Mouse (Mus musculus) midbrain, embryonic 14.5 days (tissue): ENCODE data around the gene Cabp7. TPM values are rescaled to one million over a fixed set of nuclear protein-coding genes. Genes with fewer than 3 reads are reported as not detected.

ENCODE experiments used
- ATAC-seq: fragments of 200-750 bp; cut with Nextera tagmentation; 2 replicates; pipeline ENCODE4 v1.8.0; 2017; ENCODE audit warnings: moderate number of reproducible peaks, moderate library complexity; ENCODE audit not compliant: low FRiP score, low TSS enrichment
- DNase-seq: peaks from one replicate; pipeline ENCODE4 v3.0.0-alpha.2; 2015
- H3K27ac ChIP-seq: fragments of 300-500 bp; sonication (generic); replicated peaks from 2 replicates; pipeline ENCODE4 v1.5.1; 2014; ENCODE audit warnings: mild to moderate bottlenecking, low read depth, low read length, moderate library complexity
- H3K27me3 ChIP-seq: fragments of 300-500 bp; sonication (generic); 2 replicates; pipeline ENCODE4 v1.6.1; 2014; ENCODE audit warnings: low read length, control low read depth, mixed read lengths; ENCODE audit not compliant: control insufficient read depth, insufficient read depth
- H3K36me3 ChIP-seq: fragments of 300-500 bp; sonication (generic); 2 replicates; pipeline ENCODE4 v1.6.1; 2014; ENCODE audit warnings: low read length, control low read depth; ENCODE audit not compliant: control insufficient read depth, insufficient read depth
- H3K4me1 ChIP-seq: fragments of 300-500 bp; sonication (generic); 2 replicates; pipeline ENCODE4 v1.6.1; 2014; ENCODE audit warnings: mild to moderate bottlenecking, antibody characterized with exemption, low read length, control low read depth; ENCODE audit not compliant: control insufficient read depth, insufficient read depth
- H3K4me2 ChIP-seq: fragments of 300-500 bp; sonication (generic); 2 replicates; pipeline ENCODE4 v1.6.1; 2014; ENCODE audit warnings: mild to moderate bottlenecking, low read length, moderate library complexity
- H3K4me3 ChIP-seq: fragments of 300-500 bp; sonication (generic); replicated peaks from 2 replicates; pipeline ENCODE4 v1.5.1; 2014; ENCODE audit warnings: low read depth, low read length
- H3K9ac ChIP-seq: fragments of 300-500 bp; sonication (generic); replicated peaks from 2 replicates; pipeline ENCODE4 v1.6.1; 2014; ENCODE audit warnings: mild to moderate bottlenecking, low read length, moderate library complexity
- H3K9me3 ChIP-seq: fragments of 300-500 bp; sonication (generic); 2 replicates; pipeline ENCODE4 v1.6.1; 2016; ENCODE audit warnings: low read length, control low read depth, mixed read lengths; ENCODE audit not compliant: control insufficient read depth
- WGBS: fragments of 180-500 bp; shearing (Covaris S2); extraction: QIAGEN DNeasy Blood & Tissue Kit; methylation state at CpG from one replicate; pipeline ENCODE4 v1.1.7; 2014; 5-methylcytosine and 5-hydroxymethylcytosine counted together
- polyA plus RNA-seq: library from polyadenylated mRNA; unstranded; fragments of >200 nt; fragmentation: Nextera tagmentation; extraction: Ambion mirVana; gene quantifications from 2 replicates; pipeline ENCODE4 v1.2.1, GENCODE M21; 2014

Gene Cabp7
- polyA plus RNA-seq: 1.3 and 2.7 TPM in 2 replicates

GRCm38 (mm10) chr11:4746733-4747132 lies at the start of gene Cabp7:
Gene Cabp7 (minus strand): TSS chr11:4746778.
- Histone ChIP-seq H3K27me3 (peaks cover 59% of the 10 kb centered on the region), H3K9ac (peak within 1 kb of the TSS; percentile 63), H3K4me2 (peak within 1 kb of the TSS; percentile 99), H3K4me3 (peak within 1 kb of the TSS; percentile 56), H3K36me3 (no peaks in the 10 kb centered on the region), H3K9me3 (no peaks in the 10 kb centered on the region), H3K27ac (no peak within 1 kb of the TSS), H3K4me1 (peaks cover 9% of the 10 kb centered on the region)
- peak; percentile 57 for DNase-seq
- WGBS: under 1% methylated on average over 63 of the region's 73 CpGs
- 0 out of 2 replicates have a peak, but pooled peaks have one; percentile 19 for ATAC-seq

GRCm38 (mm10) chr11:4793006-4793405 lies 46.4 kb upstream of the Cabp7 start:
- ATAC-seq (no peak), DNase-seq (no peak)
- no peak overlapping the region for H3K27ac ChIP-seq
- H3K4me1 ChIP-seq: 0 out of 2 replicates have a peak, but pooled peaks cover 4% of the 10 kb centered on the region
- WGBS: 29% methylated on average over 3 of the region's 3 CpGs
- H3K4me3 ChIP-seq: no peak overlapping the region
- no peak overlapping the region for H3K4me2 ChIP-seq
- no peaks in the 10 kb centered on the region for H3K9me3 ChIP-seq
- H3K9ac ChIP-seq: no peak overlapping the region
- peaks cover 44% of the 10 kb centered on the region for H3K36me3 ChIP-seq
- no peaks in the 10 kb centered on the region for H3K27me3 ChIP-seq

GRCm38 (mm10) chr11:4791549-4791948 lies 45.0 kb upstream of the Cabp7 start:
- H3K9me3 ChIP-seq: no peaks in the 10 kb centered on the region
- no peak overlapping the region for H3K27ac ChIP-seq
- H3K4me2 ChIP-seq: no peak overlapping the region
- H3K4me1 ChIP-seq: 0 out of 2 replicates have a peak, but pooled peaks cover 4% of the 10 kb centered on the region
- no peak overlapping the region for H3K4me3 ChIP-seq
- no peaks in the 10 kb centered on the region for H3K27me3 ChIP-seq
- DNase-seq: peak; percentile 56
- peaks cover 53% of the 10 kb centered on the region for H3K36me3 ChIP-seq
- H3K9ac ChIP-seq: no peak overlapping the region
- ATAC-seq: no peak
- 34% methylated on average over 6 of the region's 6 CpGs for WGBS

GRCm38 (mm10) chr11:4789691-4790090 lies 43.1 kb upstream of the Cabp7 start:
- no peak for DNase-seq
- WGBS: 89% methylated on average over 5 of the region's 5 CpGs
- peaks cover 72% of the 10 kb centered on the region for H3K36me3 ChIP-seq
- no peak overlapping the region for H3K4me2 ChIP-seq
- no peak for ATAC-seq
- no peaks in the 10 kb centered on the region for H3K9me3 ChIP-seq
- H3K27ac ChIP-seq: no peak overlapping the region
- no peaks in the 10 kb centered on the region for H3K27me3 ChIP-seq
- no peak overlapping the region for H3K9ac ChIP-seq
- no peak overlapping the region for H3K4me3 ChIP-seq
- H3K4me1 ChIP-seq: 0 out of 2 replicates have a peak, but pooled peaks cover 4% of the 10 kb centered on the region

- H3K4me1 ChIP-seq: no peaks in the 10 kb centered on the region
- no peaks in the 10 kb centered on the region for H3K27me3 ChIP-seq
- H3K36me3 ChIP-seq: peaks cover 85% of the 10 kb centered on the region
- no peak overlapping the region for H3K4me2 ChIP-seq
- H3K4me3 ChIP-seq: no peak overlapping the region
- ATAC-seq: no peak
- H3K27ac ChIP-seq: no peak overlapping the region
- DNase-seq: no peak
- 84% methylated on average over 5 of the region's 5 CpGs for WGBS
- H3K9me3 ChIP-seq: no peaks in the 10 kb centered on the region
- H3K9ac ChIP-seq: no peak overlapping the region
These were observed 38.1 kb upstream of the Cabp7 start for GRCm38 (mm10) chr11:4784629-4785142.

GRCm38 (mm10) chr11:4783116-4783515 lies 36.5 kb upstream of the Cabp7 start:
- H3K9ac ChIP-seq: no peak overlapping the region
- no peaks in the 10 kb centered on the region for H3K4me1 ChIP-seq
- H3K4me3 ChIP-seq: no peak overlapping the region
- H3K27me3 ChIP-seq: no peaks in the 10 kb centered on the region
- H3K4me2 ChIP-seq: no peak overlapping the region
- WGBS: 93% methylated on average over 3 of the region's 3 CpGs
- H3K36me3 ChIP-seq: peaks cover 82% of the 10 kb centered on the region
- ATAC-seq (no peak), DNase-seq (no peak)
- H3K9me3 ChIP-seq: no peaks in the 10 kb centered on the region
- no peak overlapping the region for H3K27ac ChIP-seq

- H3K27ac ChIP-seq: no peak overlapping the region
- DNase-seq (no peak), ATAC-seq (no peak)
- H3K27me3 ChIP-seq: no peaks in the 10 kb centered on the region
- 81% methylated on average over 3 of the region's 3 CpGs for WGBS
- no peaks in the 10 kb centered on the region for H3K9me3 ChIP-seq
- no peak overlapping the region for H3K4me2 ChIP-seq
- no peaks in the 10 kb centered on the region for H3K4me1 ChIP-seq
- no peak overlapping the region for H3K4me3 ChIP-seq
- H3K9ac ChIP-seq: no peak overlapping the region
- H3K36me3 ChIP-seq: peaks cover 70% of the 10 kb centered on the region
These were observed 34.3 kb upstream of the Cabp7 start for GRCm38 (mm10) chr11:4780927-4781326.

- ATAC-seq: no peak
- WGBS: 35% methylated on average over 3 of the region's 3 CpGs
- H3K4me1 ChIP-seq: no peaks in the 10 kb centered on the region
- H3K27me3 ChIP-seq: no peaks in the 10 kb centered on the region
- no peak overlapping the region for H3K4me3 ChIP-seq
- H3K36me3 ChIP-seq: peaks cover 24% of the 10 kb centered on the region
- no peak overlapping the region for H3K9ac ChIP-seq
- no peaks in the 10 kb centered on the region for H3K9me3 ChIP-seq
- no peak overlapping the region for H3K4me2 ChIP-seq
- H3K27ac ChIP-seq: 0 out of 2 replicates have a peak overlapping the region, but pooled peaks have one; percentile 33
- peak; percentile 85 for DNase-seq
These were observed 26.3 kb upstream of the Cabp7 start for GRCm38 (mm10) chr11:4772925-4773324.

GRCm38 (mm10) chr11:4771756-4772155 lies 25.2 kb upstream of the Cabp7 start:
- H3K36me3 ChIP-seq: peaks cover 24% of the 10 kb centered on the region
- no peak overlapping the region for H3K4me2 ChIP-seq
- no peak overlapping the region for H3K27ac ChIP-seq
- no peaks in the 10 kb centered on the region for H3K4me1 ChIP-seq
- no peaks in the 10 kb centered on the region for H3K27me3 ChIP-seq
- H3K9me3 ChIP-seq: no peaks in the 10 kb centered on the region
- ATAC-seq (no peak), DNase-seq (no peak)
- no peak overlapping the region for H3K9ac ChIP-seq
- 25% methylated on average over 7 of the region's 7 CpGs for WGBS
- H3K4me3 ChIP-seq: no peak overlapping the region
